Mouse (Mus musculus): ENCODE measurements at regions not wholly inside any gene's neighbourhood (a gene's known extent, or its start where the extent isn't known, plus 50 kb on each side); places are given as distances from the start of the nearest gene placed in this dataset.

DNA sequence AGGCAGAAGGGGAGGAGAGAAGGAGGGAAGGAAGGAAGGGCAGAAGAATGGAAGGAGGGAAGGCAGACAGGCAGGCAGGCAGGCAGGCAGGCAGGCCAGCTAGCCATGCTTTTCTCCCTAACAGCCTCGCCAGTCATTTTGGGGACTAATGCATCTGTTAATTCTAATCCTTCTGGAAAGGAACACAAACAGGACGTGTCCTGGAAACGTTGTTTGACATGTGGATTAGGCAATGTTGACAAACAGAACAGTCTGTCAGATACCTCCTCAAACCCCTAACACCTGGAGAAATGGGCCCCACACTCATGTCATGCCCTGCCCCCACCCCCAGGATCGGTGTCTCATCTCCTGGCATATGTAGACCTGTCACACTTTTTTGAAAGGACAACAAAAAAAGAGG is 206.7 kb upstream of the Adamts9 start:
- peaks cover 55% of the 10 kb centered on the region for H3K9me3 ChIP-seq (replicated peaks; ENCODE audit: low read length)
- H3K79me2 ChIP-seq (replicated peaks; ENCODE audit: control insufficient read depth, extremely low read depth, insufficient read depth, poor library complexity, severe bottlenecking) = no peaks in the 10 kb centered on the region
- TF ChIP-seq TBP (conservative IDR thresholded peaks at IDR 0.05; ENCODE audit: low read depth, low read length) (no peak), ETS1 (conservative IDR thresholded peaks at IDR 0.05; ENCODE audit: low read depth, low read length) (no peak), ELF1 (IDR thresholded peaks at IDR 0.05; ENCODE audit: low read depth, low read length) (no peak), HCFC1 (IDR thresholded peaks at IDR 0.05; ENCODE audit: low read depth, low read length) (no peak), CTCF (conservative IDR thresholded peaks at IDR 0.05 in 1 of 2, IDR thresholded peaks at IDR 0.05 in 1 of 2; ENCODE audit: low read depth in 2 of 2, low read length in 2 of 2) (no peak), ZC3H11A (IDR thresholded peaks at IDR 0.05; ENCODE audit: low read depth, low read length) (no peak), MEF2A (IDR thresholded peaks at IDR 0.05; ENCODE audit: borderline replicate concordance, low read depth, low read length) (no peak), MAZ (IDR thresholded peaks at IDR 0.05; ENCODE audit: low read depth, low read length) (no peak), UBTF (IDR thresholded peaks at IDR 0.05; ENCODE audit: low read depth, low read length) (no peak), SMC3 (IDR thresholded peaks at IDR 0.05; ENCODE audit: low read depth, low read length) (no peak), USF1 (IDR thresholded peaks at IDR 0.05; ENCODE audit: low read depth, low read length) (no peak), CHD2 (IDR thresholded peaks at IDR 0.05; ENCODE audit: low read length) (no peak), RAD21 (IDR thresholded peaks at IDR 0.05; ENCODE audit: low read depth, low read length) (no peak)
- no peak overlapping the region for H3K4me3 ChIP-seq (replicated peaks in 1 of 3; ENCODE audit: low read depth in 2 of 3, low read length in 2 of 3, poor library complexity in 1 of 3)
- H3K27ac ChIP-seq (ENCODE audit: insufficient read depth, low read depth) = no peak overlapping the region
- no peak overlapping the region for H3K9ac ChIP-seq (ENCODE audit: insufficient read depth, low read depth)
- no peaks in the 10 kb centered on the region for H3K27me3 ChIP-seq (replicated peaks)
- no peak overlapping the region for H3K4me2 ChIP-seq (ENCODE audit: insufficient read depth, low read depth, poor library complexity, severe bottlenecking)
- no peaks in the 10 kb centered on the region for H3K4me1 ChIP-seq (ENCODE audit: control insufficient read depth in 1 of 2, insufficient read depth in 2 of 2)
- in situ Hi-C loops (cut with MboI; ENCODE audit: low pct_ligation_motif_present, low pct_unique_long_range_greater_than_20kb, low sequenced_read_pairs) (no loop called here), dilution Hi-C loops (cut with MboI; ENCODE audit: extremely low pct_ligation_motif_present, extremely low pct_unique_long_range_greater_than_20kb, low sequenced_read_pairs) (no loop called here)
- no peaks in the 10 kb centered on the region for H3K36me3 ChIP-seq (replicated peaks in 1 of 2; ENCODE audit: control insufficient read depth in 1 of 2, insufficient read depth in 1 of 2, low read length in 1 of 2)
- no peak for DNase-seq (ENCODE audit: extremely low read depth)

DNA sequence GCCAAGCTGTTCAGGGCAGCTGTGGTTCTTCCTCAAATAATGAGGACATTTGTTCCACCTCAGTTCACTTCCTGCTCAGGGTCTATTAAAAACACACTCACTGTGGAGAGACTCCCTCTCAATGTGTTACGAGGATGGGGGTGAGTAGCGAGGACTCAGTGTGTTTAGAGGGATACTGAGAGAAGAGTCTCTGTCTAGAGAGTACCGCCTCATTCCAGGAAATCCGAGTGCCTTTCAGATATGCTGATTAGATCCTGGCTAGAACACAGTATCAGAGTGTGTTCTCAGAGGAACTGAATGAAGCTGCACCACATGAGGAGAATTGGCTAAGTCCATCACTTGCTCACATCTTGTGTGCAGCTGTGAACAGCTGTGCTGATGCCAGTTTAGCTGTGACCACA is 197.0 kb upstream of the Adamts9 start:
- H3K27me3 ChIP-seq (replicated peaks) = no peaks in the 10 kb centered on the region
- no peaks in the 10 kb centered on the region for H3K36me3 ChIP-seq (replicated peaks in 1 of 2; ENCODE audit: control insufficient read depth in 1 of 2, insufficient read depth in 1 of 2, low read length in 1 of 2)
- dilution Hi-C loops (cut with MboI; ENCODE audit: extremely low pct_ligation_motif_present, extremely low pct_unique_long_range_greater_than_20kb, low sequenced_read_pairs) = no loop called here
- TF ChIP-seq NELFE (IDR thresholded peaks at IDR 0.05; ENCODE audit: low read depth, low read length) (no peak), HCFC1 (IDR thresholded peaks at IDR 0.05; ENCODE audit: low read depth, low read length) (no peak), POLR2AphosphoS2 (IDR thresholded peaks at IDR 0.05; ENCODE audit: low read depth, low read length) (no peak), ZMIZ1 (IDR thresholded peaks at IDR 0.05; ENCODE audit: low read depth, low read length) (no peak), EP300 (IDR thresholded peaks at IDR 0.05; ENCODE audit: low read length) (no peak), BHLHE40 (IDR thresholded peaks at IDR 0.05; ENCODE audit: low read depth, low read length) (no peak), SMC3 (IDR thresholded peaks at IDR 0.05; ENCODE audit: low read depth, low read length) (no peak), UBTF (IDR thresholded peaks at IDR 0.05; ENCODE audit: low read depth, low read length) (no peak), NRF1 (IDR thresholded peaks at IDR 0.05; ENCODE audit: low read depth, low read length) (no peak), ELF1 (IDR thresholded peaks at IDR 0.05; ENCODE audit: low read depth, low read length) (no peak), ETS1 (conservative IDR thresholded peaks at IDR 0.05; ENCODE audit: low read depth, low read length) (no peak), MAZ (IDR thresholded peaks at IDR 0.05; ENCODE audit: low read depth, low read length) (no peak)
- no peaks in the 10 kb centered on the region for H3K4me1 ChIP-seq (ENCODE audit: control insufficient read depth in 1 of 2, insufficient read depth in 2 of 2)
- H3K9ac ChIP-seq (ENCODE audit: insufficient read depth, low read depth) = no peak overlapping the region
- DNase-seq (ENCODE audit: extremely low read depth) = no peak
- peaks cover 66% of the 10 kb centered on the region for H3K9me3 ChIP-seq (replicated peaks; ENCODE audit: low read length)
- H3K79me2 ChIP-seq (replicated peaks; ENCODE audit: control insufficient read depth, extremely low read depth, insufficient read depth, poor library complexity, severe bottlenecking) = no peaks in the 10 kb centered on the region
- no peak overlapping the region for H3K4me3 ChIP-seq (replicated peaks in 1 of 3; ENCODE audit: low read depth in 2 of 3, low read length in 2 of 3, poor library complexity in 1 of 3)
- in situ Hi-C loops (cut with MboI; ENCODE audit: low pct_ligation_motif_present, low pct_unique_long_range_greater_than_20kb, low sequenced_read_pairs) = no loop called here
- no peak overlapping the region for H3K4me2 ChIP-seq (ENCODE audit: insufficient read depth, low read depth, poor library complexity, severe bottlenecking)
- H3K27ac ChIP-seq (ENCODE audit: insufficient read depth, low read depth) = no peak overlapping the region
